In the genomic region with DNA sequence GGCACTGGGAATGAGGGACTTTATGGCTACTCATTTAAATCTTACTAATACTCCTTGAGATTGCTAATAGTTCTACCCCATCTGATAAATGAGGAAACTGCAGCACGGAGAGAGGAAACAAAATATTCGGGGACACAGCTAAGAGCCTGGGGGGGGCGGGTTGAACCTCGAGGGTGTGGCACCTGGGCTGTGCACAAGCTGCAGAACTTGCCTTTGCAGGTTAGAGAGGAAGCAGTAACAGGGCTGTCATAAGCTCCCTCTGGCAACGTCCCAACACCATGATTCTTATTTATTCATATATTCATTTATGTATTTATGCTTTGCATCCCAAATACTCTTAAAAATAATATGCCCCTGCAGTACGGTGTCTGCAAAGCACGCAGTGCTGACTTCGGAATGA, we compare ENCODE assay signal across 26 mouse cellular contexts.
DNase-seq lines count a peak whose midpoint lies in the region; ATAC-seq and TF ChIP-seq lines count a peak whose summit lies in the region.
"Had no signal": no experiment of that assay in that cellular context is flagged by ENCODE, and none has a peak within 500 bp of the region (broad histone marks: within the 10 kb centered on the region; RNA-seq: fewer than 3 reads in every experiment).

No protein-coding gene starts in this region.

- no peak for TF ChIP-seq CTCF in forebrain, postnatal 0 days (IDR thresholded peaks at IDR 0.05; ENCODE audit: low read depth)

- H3K4me1 ChIP-seq in embryonic facial prominence, embryonic 14.5 days (ENCODE audit: control insufficient read depth, insufficient read depth, low read length): no peaks in the 10 kb centered on the region
- no peaks in the 10 kb centered on the region for H3K4me1 ChIP-seq in embryonic facial prominence, embryonic 10.5 days
- no peaks in the 10 kb centered on the region for H3K4me1 ChIP-seq in forebrain, embryonic 15.5 days
- no peaks in the 10 kb centered on the region for H3K4me1 ChIP-seq in forebrain, postnatal 0 days (ENCODE audit: insufficient read depth)
- no peaks in the 10 kb centered on the region for H3K4me1 ChIP-seq in midbrain, embryonic 14.5 days (ENCODE audit: control insufficient read depth, insufficient read depth, low read length)
- H3K4me1 ChIP-seq in midbrain, embryonic 10.5 days: no peaks in the 10 kb centered on the region
- H3K4me1 ChIP-seq: embryonic facial prominence, embryonic 12.5 days; heart, embryonic 12.5 days; heart, embryonic 15.5 days; hindbrain, embryonic 10.5 days; hindbrain, embryonic 13.5 days; intestine, embryonic 15.5 days had no signal

- H3K4me3 ChIP-seq in embryonic facial prominence, embryonic 14.5 days (ENCODE audit: low read depth, low read length): no peak overlapping the region
- H3K4me3 ChIP-seq in embryonic facial prominence, embryonic 10.5 days: no peak overlapping the region
- H3K4me3 ChIP-seq in forebrain, embryonic 15.5 days: no peak overlapping the region
- no peak overlapping the region for H3K4me3 ChIP-seq in forebrain, postnatal 0 days (ENCODE audit: low read depth, low read length)
- no peak overlapping the region for H3K4me3 ChIP-seq in midbrain, embryonic 14.5 days (replicated peaks; ENCODE audit: low read depth, low read length)
- H3K4me3 ChIP-seq in midbrain, embryonic 10.5 days: no peak overlapping the region
- H3K4me3 ChIP-seq: embryonic facial prominence, embryonic 12.5 days; erythroblast, embryonic 14.5 days; gastrocnemius, adult 2 months; heart, embryonic 12.5 days; heart, embryonic 15.5 days; hindbrain, embryonic 10.5 days; hindbrain, embryonic 13.5 days; intestine, embryonic 15.5 days had no signal

- no peaks in the 10 kb centered on the region for H3K27me3 ChIP-seq in embryonic facial prominence, embryonic 14.5 days (replicated peaks; ENCODE audit: control insufficient read depth, insufficient read depth, low read length)
- no peaks in the 10 kb centered on the region for H3K27me3 ChIP-seq in embryonic facial prominence, embryonic 10.5 days (replicated peaks; ENCODE audit: low read depth, poor library complexity, severe bottlenecking)
- no peaks in the 10 kb centered on the region for H3K27me3 ChIP-seq in forebrain, embryonic 15.5 days
- H3K27me3 ChIP-seq in forebrain, postnatal 0 days (ENCODE audit: insufficient read depth, low read length): no peaks in the 10 kb centered on the region
- H3K27me3 ChIP-seq in midbrain, embryonic 14.5 days (ENCODE audit: control insufficient read depth, insufficient read depth, low read length): no peaks in the 10 kb centered on the region
- no peaks in the 10 kb centered on the region for H3K27me3 ChIP-seq in midbrain, embryonic 10.5 days (ENCODE audit: low read depth, poor library complexity, severe bottlenecking)
- H3K27me3 ChIP-seq: embryonic facial prominence, embryonic 12.5 days; heart, embryonic 12.5 days; heart, embryonic 15.5 days; hindbrain, embryonic 13.5 days; intestine, embryonic 15.5 days had no signal

- H3K36me3 ChIP-seq in embryonic facial prominence, embryonic 14.5 days (ENCODE audit: control insufficient read depth, insufficient read depth, low read length): no peaks in the 10 kb centered on the region
- H3K36me3 ChIP-seq in embryonic facial prominence, embryonic 10.5 days (replicated peaks): no peaks in the 10 kb centered on the region
- no peaks in the 10 kb centered on the region for H3K36me3 ChIP-seq in forebrain, embryonic 15.5 days
- no peaks in the 10 kb centered on the region for H3K36me3 ChIP-seq in forebrain, postnatal 0 days (ENCODE audit: insufficient read depth)
- H3K36me3 ChIP-seq in midbrain, embryonic 14.5 days (ENCODE audit: control insufficient read depth, insufficient read depth, low read length): no peaks in the 10 kb centered on the region
- H3K36me3 ChIP-seq in midbrain, embryonic 10.5 days: no peaks in the 10 kb centered on the region
- H3K36me3 ChIP-seq: embryonic facial prominence, embryonic 12.5 days; heart, embryonic 12.5 days; heart, embryonic 15.5 days; hindbrain, embryonic 10.5 days; hindbrain, embryonic 13.5 days; intestine, embryonic 15.5 days had no signal

- 68% methylated on average over 8 of the region's 8 CpGs for WGBS in embryonic facial prominence, embryonic 14.5 days
- 80% methylated on average over 8 of the region's 8 CpGs for WGBS in embryonic facial prominence, embryonic 10.5 days
- 73% methylated on average over 8 of the region's 8 CpGs for WGBS in forebrain, embryonic 15.5 days
- WGBS in forebrain, postnatal 0 days: 78% methylated on average over 8 of the region's 8 CpGs
- WGBS in midbrain, embryonic 14.5 days: 73% methylated on average over 8 of the region's 8 CpGs
- 87% methylated on average over 8 of the region's 8 CpGs for WGBS in midbrain, embryonic 10.5 days

- ATAC-seq in embryonic facial prominence, embryonic 14.5 days (ENCODE audit: low read depth): peak; percentile 41; the same call in 1 of the 2 replicates
- peak; percentile 55; the same call in 1 of the 2 replicates for ATAC-seq in forebrain, embryonic 15.5 days (replicated peaks)
- ATAC-seq in forebrain, postnatal 0 days: no peak
- peak; percentile 44; the same call in 1 of the 2 replicates for ATAC-seq in midbrain, embryonic 14.5 days (ENCODE audit: low FRiP score, low TSS enrichment)
- ATAC-seq: activated CD4-positive, CD25-positive, alpha-beta regulatory T cell, adult 4 months; hindbrain, embryonic 16.5 days; intestine, embryonic 15.5 days had no signal

- DNase-seq in embryonic facial prominence, embryonic 14.5 days (ENCODE audit: low spot score): peak; percentile 41
- no peak for DNase-seq in embryonic facial prominence, embryonic 10.5 days (ENCODE audit: low spot score)
- DNase-seq in forebrain, postnatal 0 days: no peak
- peak; percentile 20 for DNase-seq in midbrain, embryonic 14.5 days
- DNase-seq in midbrain, embryonic 10.5 days (ENCODE audit: low spot score): no peak
- no peak for DNase-seq in gastrocnemius, postnatal 10 days
- DNase-seq: adrenal gland, adult 8-10 months; adrenal gland, postnatal 25 days; cerebellum, adult 18-20 months; cerebellum, adult 9-10 months; cerebellum, postnatal 14 days; gastrocnemius, adult 2 months; gastrocnemius, postnatal 25 days; heart, adult 18-20 months; heart, postnatal 10 days; heart, postnatal 36 days had no signal

- no peaks in the 10 kb centered on the region for H3K9me3 ChIP-seq in embryonic facial prominence, embryonic 14.5 days (ENCODE audit: control insufficient read depth, low read length)
- H3K9me3 ChIP-seq in embryonic facial prominence, embryonic 10.5 days: no peaks in the 10 kb centered on the region
- H3K9me3 ChIP-seq in forebrain, embryonic 15.5 days: no peaks in the 10 kb centered on the region
- H3K9me3 ChIP-seq in forebrain, postnatal 0 days (ENCODE audit: low read length): no peaks in the 10 kb centered on the region
- no peaks in the 10 kb centered on the region for H3K9me3 ChIP-seq in midbrain, embryonic 14.5 days (ENCODE audit: control insufficient read depth, low read length)
- no peaks in the 10 kb centered on the region for H3K9me3 ChIP-seq in midbrain, embryonic 10.5 days (replicated peaks)
- H3K9me3 ChIP-seq: embryonic facial prominence, embryonic 12.5 days; heart, embryonic 12.5 days; heart, embryonic 15.5 days; hindbrain, embryonic 10.5 days; hindbrain, embryonic 13.5 days; intestine, embryonic 15.5 days had no signal

- no peak overlapping the region for H3K9ac ChIP-seq in embryonic facial prominence, embryonic 14.5 days (ENCODE audit: low read depth, low read length)
- no peak overlapping the region for H3K9ac ChIP-seq in forebrain, embryonic 15.5 days (replicated peaks)
- no peak overlapping the region for H3K9ac ChIP-seq in forebrain, postnatal 0 days
- no peak overlapping the region for H3K9ac ChIP-seq in midbrain, embryonic 14.5 days (replicated peaks; ENCODE audit: low read length)
- H3K9ac ChIP-seq: embryonic facial prominence, embryonic 12.5 days; heart, embryonic 12.5 days; heart, embryonic 15.5 days; hindbrain, embryonic 13.5 days; intestine, embryonic 15.5 days had no signal

- no peak overlapping the region for H3K4me2 ChIP-seq in embryonic facial prominence, embryonic 14.5 days (ENCODE audit: low read depth, low read length)
- H3K4me2 ChIP-seq in forebrain, embryonic 15.5 days (replicated peaks): no peak overlapping the region
- no peak overlapping the region for H3K4me2 ChIP-seq in forebrain, postnatal 0 days (ENCODE audit: low read depth)
- no peak overlapping the region for H3K4me2 ChIP-seq in midbrain, embryonic 14.5 days (ENCODE audit: low read length)
- H3K4me2 ChIP-seq: embryonic facial prominence, embryonic 12.5 days; heart, embryonic 12.5 days; heart, embryonic 15.5 days; hindbrain, embryonic 13.5 days; intestine, embryonic 15.5 days had no signal

- H3K27ac ChIP-seq in embryonic facial prominence, embryonic 14.5 days (replicated peaks; ENCODE audit: low read depth, low read length): no peak overlapping the region
- no peak overlapping the region for H3K27ac ChIP-seq in embryonic facial prominence, embryonic 10.5 days (replicated peaks)
- no peak overlapping the region for H3K27ac ChIP-seq in forebrain, embryonic 15.5 days (replicated peaks)
- no peak overlapping the region for H3K27ac ChIP-seq in forebrain, postnatal 0 days (ENCODE audit: low read depth, low read length)
- no peak overlapping the region for H3K27ac ChIP-seq in midbrain, embryonic 14.5 days (replicated peaks; ENCODE audit: low read depth, low read length)
- H3K27ac ChIP-seq in midbrain, embryonic 10.5 days (replicated peaks): no peak overlapping the region
- H3K27ac ChIP-seq: embryonic facial prominence, embryonic 12.5 days; gastrocnemius, adult 2 months; heart, embryonic 15.5 days; hindbrain, embryonic 10.5 days; hindbrain, embryonic 13.5 days; intestine, embryonic 15.5 days had no signal

Comparison
In these comparisons a context has a peak if more than half of its experiments do, and no peak if none do; other contexts are left out.
1. DNase-seq: peak in embryonic facial prominence, embryonic 14.5 days (single experiment) and midbrain, embryonic 14.5 days (single experiment); none in embryonic facial prominence, embryonic 10.5 days (single experiment), forebrain, postnatal 0 days (single experiment), midbrain, embryonic 10.5 days (single experiment) and gastrocnemius, postnatal 10 days (single experiment).